Mouse (Mus musculus) kidney, adult 2 months (tissue): ENCODE data around the gene Noxred1. TPM values are rescaled to one million over a fixed set of nuclear protein-coding genes. Genes with fewer than 3 reads are reported as not detected.

Experiments
- DNase-seq: peaks from one replicate; pipeline ENCODE4 v3.0.0; 2021
- H3K27ac ChIP-seq: fragments of 200-500 bp; 2 replicates; pipeline ENCODE4 v1.5.1; 2012; ENCODE audit warnings: low read depth, low read length, control low read depth, inconsistent platforms; ENCODE audit not compliant: insufficient read depth
- H3K27me3 ChIP-seq: fragments of 200-500 bp; replicated peaks from 2 replicates; pipeline ENCODE4 v1.6.1; 2012; ENCODE audit warnings: mild to moderate bottlenecking, moderate library complexity, low read length, inconsistent platforms; ENCODE audit not compliant: control insufficient read depth, insufficient read depth
- H3K36me3 ChIP-seq: fragments of 200-500 bp; 2 replicates; pipeline ENCODE4 v1.6.1; 2012; ENCODE audit warnings: mild to moderate bottlenecking, moderate library complexity, low read length, inconsistent platforms; ENCODE audit not compliant: control insufficient read depth, insufficient read depth
- H3K4me1 ChIP-seq: fragments of 200-500 bp; 2 replicates; pipeline ENCODE4 v1.6.1; 2011; ENCODE audit warnings: low read length; ENCODE audit not compliant: control insufficient read depth, insufficient read depth
- H3K4me3 ChIP-seq: fragments of 200-500 bp; 2 replicates; pipeline ENCODE4 v1.5.1; 2011; ENCODE audit warnings: mild to moderate bottlenecking, low read depth, low read length, control low read depth; ENCODE audit not compliant: insufficient read depth
- CTCF ChIP-seq: fragments of 200-500 bp; conservative IDR thresholded peaks from 2 replicates; pipeline ENCODE4 v1.5.1; 2011; ENCODE audit warnings: low read depth, mild to moderate bottlenecking, control low read depth, low read length, moderate library complexity, mixed read lengths; ENCODE audit not compliant: insufficient read depth, insufficient read length
- POLR2A ChIP-seq: fragments of 200-500 bp; IDR thresholded peaks from one replicate; pipeline ENCODE4 v1.6.1; 2011; ENCODE audit warnings: low read depth, low read length, control low read depth
- WGBS: fragments of 180-500 bp; shearing (Covaris S2); methylation state at CpG from one replicate; pipeline ENCODE4 v1.1.7; 2018; 5-methylcytosine and 5-hydroxymethylcytosine counted together
- polyA plus RNA-seq: library from polyadenylated mRNA; depleted of rRNA; stranded (reverse); fragments of >200 nt; gene quantifications from 2 replicates; pipeline ENCODE4 v1.2.3, GENCODE M21; 2012; rRNA removed

Gene Noxred1
- polyA plus RNA-seq, 1 experiment = 0.95 TPM

DNA sequence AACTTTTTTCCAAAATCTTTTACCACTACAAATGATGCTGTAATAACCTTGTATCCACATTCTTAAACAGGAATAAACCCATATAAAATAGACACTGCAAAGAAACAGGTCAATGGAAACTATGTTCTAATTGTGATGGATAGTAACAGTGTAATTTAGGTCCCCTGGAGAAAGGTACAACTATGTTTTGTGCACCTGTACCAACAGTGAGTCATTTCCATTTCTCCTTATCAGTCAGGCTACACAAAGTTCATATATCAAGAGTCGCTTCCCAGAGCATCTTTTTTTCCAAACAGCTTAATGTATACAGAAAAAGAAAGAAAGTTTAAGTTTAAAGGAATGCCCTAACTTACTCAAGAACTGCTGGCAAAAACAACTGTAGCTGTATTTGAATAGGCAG is 43.5 kb downstream of the Noxred1 start:
- 79% methylated on average over 1 of the region's 1 CpGs for WGBS
- Histone ChIP-seq H3K4me3 (no peak overlapping the region), H3K27me3 (no peaks in the 10 kb centered on the region), H3K36me3 (no peaks in the 10 kb centered on the region), H3K27ac (no peak overlapping the region), H3K4me1 (peaks cover 8% of the 10 kb centered on the region; the same call in 1 of the 2 replicates)
- no peak for DNase-seq
- no peak for TF ChIP-seq POLR2A
- TF ChIP-seq CTCF = no peak

GRCm38 (mm10) chr12:87193008-87193407 is 45.5 kb downstream of the Noxred1 start:
- 88% methylated on average over 3 of the region's 3 CpGs for WGBS
- no peak for TF ChIP-seq POLR2A
- no peak for TF ChIP-seq CTCF
- no peak for DNase-seq
- H3K36me3 ChIP-seq = no peaks in the 10 kb centered on the region
- H3K27me3 ChIP-seq = no peaks in the 10 kb centered on the region
- H3K4me1 ChIP-seq = no peaks in the 10 kb centered on the region
- no peak overlapping the region for H3K4me3 ChIP-seq
- H3K27ac ChIP-seq = no peak overlapping the region

DNA sequence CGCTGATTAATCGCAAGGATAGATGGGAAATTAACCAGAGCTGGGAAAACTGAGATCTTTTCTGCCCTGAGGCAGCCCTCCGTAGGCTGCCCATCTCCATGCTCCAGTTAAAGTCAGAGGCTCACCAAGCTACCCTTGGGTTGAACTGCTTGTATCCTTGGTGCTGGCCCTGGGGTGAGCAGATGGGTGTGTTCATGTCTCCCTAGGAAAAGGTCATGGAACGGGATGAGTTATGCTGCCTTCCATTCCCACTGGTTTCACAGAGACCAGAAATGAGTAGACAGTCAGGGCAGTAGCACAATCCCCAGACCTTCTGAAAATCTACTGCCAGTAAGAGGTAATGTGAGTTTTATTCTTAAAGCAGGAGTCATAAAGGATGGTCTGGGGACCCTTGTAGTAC is 60.9 kb downstream of the Noxred1 start:
- H3K27ac ChIP-seq = no peak overlapping the region
- TF ChIP-seq POLR2A (no peak), CTCF (no peak)
- no peaks in the 10 kb centered on the region for H3K36me3 ChIP-seq
- H3K27me3 ChIP-seq = no peaks in the 10 kb centered on the region
- DNase-seq = no peak
- H3K4me3 ChIP-seq = no peak overlapping the region
- WGBS = 94% methylated on average over 4 of the region's 4 CpGs
- H3K4me1 ChIP-seq = no peaks in the 10 kb centered on the region

- WGBS = 80% methylated on average over 4 of the region's 4 CpGs
- H3K4me3 ChIP-seq = no peak overlapping the region
- no peak overlapping the region for H3K27ac ChIP-seq
- no peaks in the 10 kb centered on the region for H3K27me3 ChIP-seq
- TF ChIP-seq CTCF (no peak), POLR2A (no peak)
- no peaks in the 10 kb centered on the region for H3K36me3 ChIP-seq
- no peak for DNase-seq
- H3K4me1 ChIP-seq = no peaks in the 10 kb centered on the region
Observed at GRCm38 (mm10) chr12:87175194-87175946, 63.2 kb downstream of the Noxred1 start.

Other genes starting within 250 kb of the Noxred1 start
- gene Zdhhc22, start 248.3 kb downstream of the Noxred1 start, polyA plus RNA-seq = 0.14 TPM in 1 of 2 replicates, not detected in the other
- 0.10 and 0.19 TPM in 2 replicates for gene Tmem63c, start 217.4 kb downstream of the Noxred1 start, polyA plus RNA-seq
- gene Ngb, start 136.2 kb downstream of the Noxred1 start, polyA plus RNA-seq = 1.4 and 1.7 TPM in 2 replicates
- gene Gstz1, start 91.6 kb downstream of the Noxred1 start, polyA plus RNA-seq = 427 and 440 TPM in 2 replicates
- gene Pomt2, start 90.8 kb downstream of the Noxred1 start, polyA plus RNA-seq = 15.9 and 20.9 TPM in 2 replicates
- gene Samd15, start 39.0 kb downstream of the Noxred1 start, polyA plus RNA-seq = 0.12 TPM in 1 of 2 replicates, not detected in the other
- 6.7 and 7.1 TPM in 2 replicates for gene Tmed8, start 38.3 kb downstream of the Noxred1 start, polyA plus RNA-seq
- gene Vipas39, start 27.5 kb upstream of the Noxred1 start, polyA plus RNA-seq = 47.4 and 50.0 TPM in 2 replicates
- 55.1 and 78.5 TPM in 2 replicates for gene Ahsa1, start 27.7 kb upstream of the Noxred1 start, polyA plus RNA-seq
- 0.06 TPM in 1 of 2 replicates, not detected in the other for gene Ism2, start 61.0 kb upstream of the Noxred1 start, polyA plus RNA-seq
- gene Sptlc2, start 149.6 kb upstream of the Noxred1 start, polyA plus RNA-seq = 24.8 and 35.0 TPM in 2 replicates
- 27.7 and 40.0 TPM in 2 replicates for gene Slirp, start 205.2 kb upstream of the Noxred1 start, polyA plus RNA-seq
- gene Alkbh1, start 205.3 kb upstream of the Noxred1 start, polyA plus RNA-seq = 9.2 and 10.4 TPM in 2 replicates
- 10.5 and 13.6 TPM in 2 replicates for gene Snw1, start 233.5 kb upstream of the Noxred1 start, polyA plus RNA-seq